Mouse (Mus musculus) thymus, adult 2 months (tissue): ENCODE results near the gene Fbxw9. TPM values are rescaled to one million over a fixed set of nuclear protein-coding genes. Genes with fewer than 3 reads are reported as not detected.

Source experiments
- DNase-seq: peaks from one replicate; pipeline ENCODE4 v3.0.0; 2021
- H3K27ac ChIP-seq: fragments of 200-500 bp; 2 replicates; pipeline ENCODE4 v1.5.1; 2012; ENCODE audit warnings: low read length, control low read depth; ENCODE audit not compliant: control insufficient read depth, insufficient read depth
- H3K27me3 ChIP-seq: fragments of 200-500 bp; 2 replicates; pipeline ENCODE4 v1.6.1; 2012; ENCODE audit warnings: mild to moderate bottlenecking, low read length, moderate library complexity, mixed read lengths; ENCODE audit not compliant: control insufficient read depth, insufficient read depth
- H3K36me3 ChIP-seq: fragments of 200-500 bp; 2 replicates; pipeline ENCODE4 v1.6.1; 2012; ENCODE audit warnings: mild to moderate bottlenecking, low read length, moderate library complexity; ENCODE audit not compliant: control insufficient read depth, insufficient read depth
- H3K4me1 ChIP-seq: fragments of 200-500 bp; replicated peaks from 2 replicates; pipeline ENCODE4 v1.6.1; 2012; ENCODE audit warnings: low read length; ENCODE audit not compliant: control insufficient read depth, insufficient read depth
- H3K4me3 ChIP-seq: fragments of 200-500 bp; 2 replicates; pipeline ENCODE4 v1.5.1; 2012; ENCODE audit warnings: mild to moderate bottlenecking, low read length, control low read depth, moderate library complexity; ENCODE audit not compliant: control insufficient read depth, insufficient read depth
- CTCF ChIP-seq: fragments of 200-500 bp; IDR thresholded peaks from 2 replicates; pipeline ENCODE4 v1.5.1; 2012; ENCODE audit warnings: mild to moderate bottlenecking, control low read depth, low read length, moderate library complexity, borderline replicate concordance; ENCODE audit not compliant: control insufficient read depth, poor library complexity, insufficient read depth; ENCODE audit errors: extremely low read depth
- POLR2A ChIP-seq: fragments of 200-500 bp; IDR thresholded peaks from 2 replicates; pipeline ENCODE4 v1.6.1; 2012; ENCODE audit warnings: mild to moderate bottlenecking, low read length, control low read depth, moderate library complexity; ENCODE audit not compliant: control insufficient read depth, poor library complexity, insufficient read depth; ENCODE audit errors: extremely low read depth
- WGBS: fragments of 180-500 bp; shearing (Covaris S2); methylation state at CpG from one replicate; pipeline ENCODE4 v1.1.7; 2018; 5-methylcytosine and 5-hydroxymethylcytosine counted together
- polyA plus RNA-seq: library from polyadenylated mRNA; depleted of rRNA; stranded (reverse); fragments of >200 nt; gene quantifications from 2 replicates; pipeline ENCODE4 v1.2.3, GENCODE M21; 2012

Gene Fbxw9
- polyA plus RNA-seq, 1 experiment: 29.3 TPM

DNA sequence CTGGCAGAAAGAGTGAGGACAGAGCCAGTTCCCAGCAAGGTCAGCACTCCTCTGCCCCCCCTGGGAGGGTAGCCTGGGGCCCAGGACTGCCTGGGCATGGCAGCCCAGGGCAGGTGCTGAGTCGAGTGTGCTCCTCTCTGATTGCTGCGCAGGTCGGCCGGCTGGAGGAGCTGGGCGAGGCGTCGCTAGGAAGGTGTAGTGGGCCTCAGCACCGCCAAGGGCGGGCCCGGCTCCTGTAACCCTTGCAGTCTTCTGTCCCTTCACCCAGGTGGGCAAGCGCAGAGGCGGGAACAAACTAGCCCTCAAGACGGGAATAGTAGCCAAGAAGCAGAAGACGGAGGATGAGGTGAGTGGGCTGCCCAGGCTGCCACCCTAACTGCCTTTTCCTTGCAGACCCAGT lies 30.6 kb upstream of the Fbxw9 start:
- peaks cover 29% of the 10 kb centered on the region for H3K36me3 ChIP-seq
- peaks cover 21% of the 10 kb centered on the region for H3K4me1 ChIP-seq
- no peak for DNase-seq
- H3K4me3 ChIP-seq: no peak overlapping the region
- H3K27me3 ChIP-seq: no peaks in the 10 kb centered on the region
- no peak overlapping the region for H3K27ac ChIP-seq
- TF ChIP-seq CTCF (no peak), POLR2A (no peak)
- 94% methylated on average over 14 of the region's 14 CpGs for WGBS

DNA sequence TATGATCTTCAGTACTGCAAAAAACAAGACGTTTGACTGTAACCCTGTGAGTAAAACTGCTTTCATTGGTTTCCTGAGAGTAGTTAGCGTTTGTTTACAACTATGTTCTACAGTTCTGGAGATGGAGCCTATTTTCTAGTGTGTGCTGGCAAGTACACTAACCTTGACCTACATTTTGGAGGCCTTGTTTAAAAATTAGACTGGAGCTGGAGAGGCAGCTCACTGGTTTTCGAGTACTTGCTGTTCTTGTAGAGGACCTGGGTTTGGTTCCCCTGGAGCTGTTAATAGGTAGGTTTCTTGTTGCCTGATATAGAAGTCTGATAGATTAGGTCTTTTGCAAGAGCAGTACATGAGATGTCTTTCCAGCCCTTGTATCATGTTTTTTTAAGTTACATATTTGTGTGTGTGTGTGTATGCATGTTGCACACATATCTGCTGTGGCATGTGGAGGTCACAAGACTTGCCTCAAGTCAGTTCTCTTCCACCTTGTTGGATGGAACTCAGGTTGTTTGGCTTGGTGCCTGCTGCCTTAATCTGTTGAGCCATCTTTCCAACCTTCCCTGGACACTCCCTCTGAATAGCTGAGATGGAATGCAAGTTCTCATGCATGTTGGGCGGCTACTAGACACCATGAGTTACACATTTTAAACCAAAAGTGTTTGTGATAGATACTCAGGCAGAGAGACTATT lies 27.1 kb upstream of the Fbxw9 start:
- DNase-seq: no peak
- Histone ChIP-seq H3K4me1 (peaks cover 14% of the 10 kb centered on the region), H3K27ac (no peak overlapping the region), H3K27me3 (no peaks in the 10 kb centered on the region), H3K4me3 (no peak overlapping the region), H3K36me3 (peaks cover 29% of the 10 kb centered on the region)
- WGBS: 93% methylated on average over 4 of the region's 4 CpGs
- TF ChIP-seq CTCF: no peak
- TF ChIP-seq POLR2A: no peak

DNA sequence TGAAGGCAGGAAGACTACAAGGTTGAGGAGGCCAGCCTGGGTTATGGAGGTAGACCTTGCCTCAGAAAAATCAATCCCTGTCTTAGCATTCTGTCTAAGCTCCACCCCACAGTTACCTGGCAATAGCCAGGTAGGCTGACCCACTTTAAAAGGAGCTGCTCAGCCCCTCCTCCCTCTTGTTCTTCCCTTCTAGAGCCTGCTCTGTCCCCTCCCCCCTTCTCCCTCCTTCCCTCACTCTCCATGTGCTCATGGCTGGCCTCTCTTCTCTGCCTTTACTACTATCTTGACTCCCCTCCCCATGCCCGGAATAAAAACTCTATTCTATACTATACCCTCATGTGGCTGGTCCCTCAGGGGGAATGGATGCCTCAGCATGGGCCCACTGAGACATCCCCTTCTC lies 26.0 kb upstream of the Fbxw9 start:
- Histone ChIP-seq H3K4me3 (no peak overlapping the region), H3K36me3 (peaks cover 29% of the 10 kb centered on the region), H3K4me1 (peaks cover 8% of the 10 kb centered on the region), H3K27me3 (no peaks in the 10 kb centered on the region), H3K27ac (no peak overlapping the region)
- DNase-seq: no peak
- TF ChIP-seq POLR2A (no peak), CTCF (no peak)
- WGBS: 91% methylated on average over 1 of the region's 1 CpGs

DNA sequence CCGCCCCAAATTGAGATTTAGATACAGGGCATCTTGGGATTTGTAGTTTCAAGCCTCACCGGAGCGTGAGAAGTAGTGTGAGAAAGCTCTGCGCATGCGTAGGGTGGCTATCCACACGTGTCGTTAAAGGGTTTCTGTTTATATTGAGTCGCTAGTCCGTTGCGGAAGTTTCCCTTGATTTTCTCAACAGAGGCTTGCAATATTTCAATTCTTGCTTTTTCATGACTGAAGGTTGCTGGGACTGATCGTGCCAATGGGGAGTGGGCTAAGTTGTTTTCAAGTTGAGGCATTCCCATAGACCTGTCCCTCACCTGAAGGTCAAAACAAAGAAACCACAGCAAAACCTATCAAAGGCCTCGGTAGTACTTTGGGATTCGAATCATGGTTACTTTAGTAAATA lies 25.1 kb upstream of the Fbxw9 start:
- no peak overlapping the region; the same call in 1 of the 2 replicates for H3K4me3 ChIP-seq
- peak; percentile 78 for DNase-seq
- 2% methylated on average over 13 of the region's 13 CpGs for WGBS
- H3K4me1 ChIP-seq: peaks cover 8% of the 10 kb centered on the region
- H3K27me3 ChIP-seq: no peaks in the 10 kb centered on the region
- H3K36me3 ChIP-seq: peaks cover 25% of the 10 kb centered on the region
- H3K27ac ChIP-seq: no peak overlapping the region
- TF ChIP-seq POLR2A: no peak
- no peak for TF ChIP-seq CTCF

DNA sequence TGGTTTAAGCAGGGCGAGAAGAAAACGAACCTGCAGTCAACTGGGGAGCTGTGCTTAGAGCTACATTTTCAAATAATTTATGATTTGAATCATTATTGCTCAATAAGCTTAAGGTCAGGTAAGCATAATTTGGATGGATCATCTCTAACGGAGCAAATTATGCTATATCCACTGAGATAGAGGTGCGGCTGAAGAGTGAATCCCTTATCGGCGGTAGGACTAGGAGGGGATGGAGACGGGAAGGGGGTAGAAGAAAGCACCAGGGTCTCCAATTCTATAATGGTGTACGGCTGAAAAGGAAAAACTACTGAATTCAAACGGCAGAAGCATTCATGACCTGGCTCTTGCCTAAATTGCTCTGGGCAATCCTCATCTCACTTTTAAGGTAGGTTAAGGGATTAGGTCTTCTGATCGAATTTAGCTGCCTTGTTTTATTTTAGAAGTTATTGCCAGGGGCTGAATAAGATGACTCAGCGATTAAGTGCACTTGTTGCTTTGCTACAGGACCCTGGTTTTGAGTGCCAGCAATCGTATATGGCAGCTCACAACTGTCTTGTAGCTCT lies 24.6 kb upstream of the Fbxw9 start:
- Histone ChIP-seq H3K27me3 (no peaks in the 10 kb centered on the region), H3K4me3 (peak overlapping the region; percentile 83; the same call in 1 of the 2 replicates), H3K27ac (no peak overlapping the region; the same call in 1 of the 2 replicates), H3K36me3 (peaks cover 20% of the 10 kb centered on the region), H3K4me1 (peaks cover 8% of the 10 kb centered on the region)
- DNase-seq: no peak
- TF ChIP-seq POLR2A: no peak
- no peak for TF ChIP-seq CTCF
- WGBS: 4% methylated on average over 12 of the region's 12 CpGs

DNA sequence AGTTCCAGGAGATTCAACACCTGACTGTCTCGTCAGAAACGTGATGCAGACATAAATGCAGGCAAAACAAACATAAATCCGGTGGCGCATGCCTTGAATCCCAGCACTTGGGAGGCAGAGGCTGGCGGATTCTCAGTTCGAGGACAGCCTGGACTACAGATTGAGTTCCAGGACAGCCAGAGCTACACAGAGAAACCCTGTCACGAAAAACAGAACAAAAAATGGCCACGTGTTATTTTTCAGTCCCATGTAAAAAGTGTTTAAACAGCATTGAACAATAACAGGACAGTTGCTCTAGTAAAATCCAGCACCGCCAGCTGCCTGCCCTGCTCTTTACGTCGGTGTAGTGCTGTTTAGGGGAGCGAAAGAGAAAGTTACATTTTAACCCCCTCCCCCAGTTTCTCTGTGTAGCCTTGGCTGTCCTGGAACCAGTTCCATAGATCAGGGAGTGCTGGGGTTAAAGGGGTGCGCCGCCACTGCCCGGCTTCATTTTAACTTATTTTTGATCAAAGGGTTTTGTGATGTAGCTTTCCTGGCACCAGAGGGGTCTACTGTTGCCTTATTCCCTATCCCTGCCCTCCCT lies 24.0 kb upstream of the Fbxw9 start:
- 0% methylated on average over 15 of the region's 15 CpGs for whole genome bisulfite sequencing
- Histone ChIP-seq H3K4me3 (peak overlapping the region; percentile 83), H3K36me3 (peaks cover 20% of the 10 kb centered on the region), H3K27ac (peak overlapping the region; percentile 90), H3K4me1 (peaks cover 8% of the 10 kb centered on the region), H3K27me3 (no peaks in the 10 kb centered on the region)
- peak; percentile 35 for DNase-seq
- TF ChIP-seq POLR2A (no peak), CTCF (no peak)
